ENCODE assay signal across 8 mouse cellular contexts in genomic region chr2:168742649-168743048, GRCm38 (mm10). TPM values are rescaled to one million over a fixed set of nuclear protein-coding genes. Genes with fewer than 3 reads are reported as not detected.
DNase-seq lines count a peak whose midpoint lies in the region; ATAC-seq and TF ChIP-seq lines count a peak whose summit lies in the region.

No protein-coding gene starts in this region.

- H3K36me3 ChIP-seq in spleen, adult 2 months (ENCODE audit: control insufficient read depth, insufficient read depth, low read length) = no peaks in the 10 kb centered on the region
- H3K36me3 ChIP-seq in forebrain, embryonic 16.5 days (ENCODE audit: control insufficient read depth, insufficient read depth) = no peaks in the 10 kb centered on the region
- no peaks in the 10 kb centered on the region for H3K36me3 ChIP-seq in intestine, embryonic 15.5 days
- no peaks in the 10 kb centered on the region for H3K36me3 ChIP-seq in lung, embryonic 14.5 days (ENCODE audit: insufficient read depth)

- no peak; the same call in 1 of the 2 replicates for ATAC-seq in forebrain, embryonic 16.5 days
- ATAC-seq in intestine, embryonic 15.5 days = no peak
- no peak for ATAC-seq in lung, embryonic 14.5 days (ENCODE audit: insufficient read depth)
- ATAC-seq in frontal cortex, adult (ENCODE audit: low TSS enrichment) = no peak

- no peak overlapping the region for H3K27ac ChIP-seq in spleen, adult 2 months (ENCODE audit: insufficient read depth, low read length)
- H3K27ac ChIP-seq in forebrain, embryonic 16.5 days (ENCODE audit: low read length) = peak overlapping the region; percentile 95
- H3K27ac ChIP-seq in intestine, embryonic 15.5 days = peak overlapping the region; percentile 76
- H3K27ac ChIP-seq in lung, embryonic 14.5 days (ENCODE audit: low read depth) = no peak overlapping the region

- H3K4me1 ChIP-seq in spleen, adult 2 months (ENCODE audit: control insufficient read depth, insufficient read depth, insufficient read length) = peaks cover 5% of the 10 kb centered on the region; the same call in 1 of the 2 replicates
- H3K4me1 ChIP-seq in forebrain, embryonic 16.5 days (replicated peaks; ENCODE audit: control insufficient read depth, insufficient read depth, low read length) = peaks cover 8% of the 10 kb centered on the region
- H3K4me1 ChIP-seq in intestine, embryonic 15.5 days (replicated peaks) = peaks cover 5% of the 10 kb centered on the region; the same call in 1 of the 2 replicates
- no peaks in the 10 kb centered on the region for H3K4me1 ChIP-seq in lung, embryonic 14.5 days (ENCODE audit: insufficient read depth)

- peaks cover 10% of the 10 kb centered on the region for H3K27me3 ChIP-seq in spleen, adult 2 months (ENCODE audit: control insufficient read depth, insufficient read depth, low read length)
- no peaks in the 10 kb centered on the region for H3K27me3 ChIP-seq in forebrain, embryonic 16.5 days (replicated peaks; ENCODE audit: control insufficient read depth, insufficient read depth, low read length)
- no peaks in the 10 kb centered on the region for H3K27me3 ChIP-seq in intestine, embryonic 15.5 days (replicated peaks)
- no peaks in the 10 kb centered on the region for H3K27me3 ChIP-seq in lung, embryonic 14.5 days (ENCODE audit: insufficient read depth, low read length)

- peak in 1 of 2 experiments; percentile 32 for DNase-seq in spleen, adult 2 months (ENCODE audit: low read depth in 1 of 2, low spot score in 2 of 2)
- no peak for DNase-seq in spleen, postnatal 36 days (ENCODE audit: low spot score in 2 of 2)
- DNase-seq in cerebellum, adult 11-12 months = peak; percentile 58
- DNase-seq in lung, embryonic 14.5 days = peak; percentile 83
- peak; percentile 59 to 71 for DNase-seq in right cerebral cortex, adult 2 months (ENCODE audit: low spot score in 2 of 2)

- 22% methylated on average over 7 of the region's 7 CpGs for WGBS in spleen, adult 2 months
- WGBS in forebrain, embryonic 16.5 days = 22% methylated on average over 7 of the region's 7 CpGs
- WGBS in intestine, embryonic 15.5 days = 20% methylated on average over 7 of the region's 7 CpGs
- WGBS in lung, embryonic 14.5 days = 16% methylated on average over 7 of the region's 7 CpGs

- H3K4me3 ChIP-seq in spleen, adult 2 months (ENCODE audit: extremely low read depth, insufficient read depth, insufficient read length) = no peak overlapping the region
- H3K4me3 ChIP-seq in forebrain, embryonic 16.5 days (replicated peaks; ENCODE audit: low read length) = peak overlapping the region; percentile 93
- H3K4me3 ChIP-seq in intestine, embryonic 15.5 days (replicated peaks) = peak overlapping the region; percentile 92; the same call in 1 of the 2 replicates
- peak overlapping the region; percentile 52; the same call in 1 of the 2 replicates for H3K4me3 ChIP-seq in lung, embryonic 14.5 days (ENCODE audit: low read depth, low read length)

- no peaks in the 10 kb centered on the region for H3K9me3 ChIP-seq in forebrain, embryonic 16.5 days (ENCODE audit: control insufficient read depth, low read length)
- H3K9me3 ChIP-seq in intestine, embryonic 15.5 days = no peaks in the 10 kb centered on the region
- no peaks in the 10 kb centered on the region; the same call in 1 of the 2 replicates for H3K9me3 ChIP-seq in lung, embryonic 14.5 days (ENCODE audit: low read depth, low read length)

- no peak overlapping the region for H3K9ac ChIP-seq in forebrain, embryonic 16.5 days (replicated peaks; ENCODE audit: low read depth, low read length)
- H3K9ac ChIP-seq in intestine, embryonic 15.5 days = no peak overlapping the region
- H3K9ac ChIP-seq in lung, embryonic 14.5 days = no peak overlapping the region

- peak overlapping the region; percentile 60; the same call in 1 of the 2 replicates for H3K4me2 ChIP-seq in forebrain, embryonic 16.5 days (ENCODE audit: low read length)
- H3K4me2 ChIP-seq in intestine, embryonic 15.5 days (replicated peaks) = peak overlapping the region; percentile 92
- H3K4me2 ChIP-seq in lung, embryonic 14.5 days = peak overlapping the region; percentile 85

- TF ChIP-seq POLR2A in spleen, adult 2 months (IDR thresholded peaks at IDR 0.05; ENCODE audit: low read depth, low read length) = no peak

- TF ChIP-seq CTCF in spleen, adult 2 months (IDR thresholded peaks at IDR 0.05; ENCODE audit: extremely low read depth, insufficient read depth, insufficient read length, insufficient replicate concordance) = peak; percentile 28; the same call in 1 of the 2 replicates
- TF ChIP-seq CTCF in lung, embryonic 14.5 days (IDR thresholded peaks at IDR 0.05; ENCODE audit: low read depth) = peak; percentile 82

RNA-seq across cellular contexts. Expression of gene Atp9a, which starts 0.4 kb away (rescaled TPM):
- 13.0 and 13.2 TPM in 2 replicates for polyA plus RNA-seq in spleen, adult 2 months (2012; rRNA removed)
- 53.9 and 60.4 TPM in 2 replicates for polyA plus RNA-seq in forebrain, embryonic 16.5 days (2015; fragmentation: Nextera tagmentation; extraction: Ambion mirVana)
- polyA plus RNA-seq in intestine, embryonic 15.5 days (2015; fragmentation: Nextera tagmentation; extraction: Ambion mirVana) = 23.4 and 24.9 TPM in 2 replicates
- polyA plus RNA-seq in lung, embryonic 14.5 days (2014; fragmentation: Nextera tagmentation; extraction: Ambion mirVana) = 9.5 and 9.6 TPM in 2 replicates

RNA-seq across cellular contexts. Expression of gene Sall4, which starts 25.1 kb away (rescaled TPM):
- not detected in 2 replicates for polyA plus RNA-seq in spleen, adult 2 months (2012; rRNA removed)
- 0.54 and 1.1 TPM in 2 replicates for polyA plus RNA-seq in forebrain, embryonic 16.5 days (2015; fragmentation: Nextera tagmentation; extraction: Ambion mirVana)
- 1.9 and 2.2 TPM in 2 replicates for polyA plus RNA-seq in intestine, embryonic 15.5 days (2015; fragmentation: Nextera tagmentation; extraction: Ambion mirVana)
- 0.22 and 0.33 TPM in 2 replicates for polyA plus RNA-seq in lung, embryonic 14.5 days (2014; fragmentation: Nextera tagmentation; extraction: Ambion mirVana)

Comparison
In these comparisons a context has a peak if more than half of its experiments do, and no peak if none do; other contexts are left out.
1. DNase-seq: peak in cerebellum, adult 11-12 months (single experiment), lung, embryonic 14.5 days (single experiment) and right cerebral cortex, adult 2 months (2 of 2); none in spleen, postnatal 36 days (0 of 2).
2. H3K27ac ChIP-seq: peak in forebrain, embryonic 16.5 days (single experiment) and intestine, embryonic 15.5 days (single experiment); none in spleen, adult 2 months (single experiment) and lung, embryonic 14.5 days (single experiment).
3. Peak in every context shown above with its lines, with median percentiles within 50 percentile points of each other: H3K4me2 ChIP-seq.